Mouse (Mus musculus) cerebellum, adult 2 months (tissue): ENCODE measurements around the gene Ncbp3. TPM values are rescaled to one million over a fixed set of nuclear protein-coding genes. Genes with fewer than 3 reads are reported as not detected.

Source experiments
- DNase-seq, 2 experiments: peaks; one replicate each; pipeline ENCODE4 v3.0.0; 2021
- H3K27ac ChIP-seq: fragments of 200-500 bp; 2 replicates; pipeline ENCODE4 v1.5.1; 2012; ENCODE audit warnings: low read length, control low read depth, inconsistent platforms; ENCODE audit not compliant: insufficient read depth
- H3K27me3 ChIP-seq: fragments of 200-500 bp; 2 replicates; pipeline ENCODE4 v1.6.1; 2012; ENCODE audit warnings: inconsistent platforms, mild to moderate bottlenecking, low read length, moderate library complexity; ENCODE audit not compliant: control insufficient read depth, insufficient read depth
- H3K4me1 ChIP-seq: fragments of 200-500 bp; 2 replicates; pipeline ENCODE4 v1.6.1; 2011; ENCODE audit warnings: low read length; ENCODE audit not compliant: control insufficient read depth, insufficient read depth
- H3K4me3 ChIP-seq: fragments of 200-500 bp; replicated peaks from 2 replicates; pipeline ENCODE3; 2011; ENCODE audit warnings: mild to moderate bottlenecking, low read depth, low read length, control low read depth; ENCODE audit not compliant: insufficient read depth
- CTCF ChIP-seq: fragments of 200-500 bp; IDR thresholded peaks from 2 replicates; pipeline ENCODE4 v1.5.1; 2011; ENCODE audit warnings: low read depth, mild to moderate bottlenecking, control low read depth, low read length, moderate library complexity, borderline replicate concordance; ENCODE audit not compliant: insufficient read depth
- POLR2A ChIP-seq: fragments of 200-500 bp; IDR thresholded peaks from 2 replicates; pipeline ENCODE4 v1.6.1; 2011; ENCODE audit warnings: low read length, control low read depth, borderline replicate concordance; ENCODE audit not compliant: insufficient read depth
- WGBS: fragments of 180-500 bp; shearing (Covaris S2); methylation state at CpG from one replicate; pipeline ENCODE4 v1.1.7; 2018; 5-methylcytosine and 5-hydroxymethylcytosine counted together
- polyA plus RNA-seq: library from polyadenylated mRNA; depleted of rRNA; stranded (reverse); fragments of >200 nt; gene quantifications from 2 replicates; pipeline ENCODE4 v1.2.3, GENCODE M21; 2012; rRNA removed

Ncbp3 gene
- polyA plus RNA-seq = 6.4 and 6.5 TPM in 2 replicates

DNA sequence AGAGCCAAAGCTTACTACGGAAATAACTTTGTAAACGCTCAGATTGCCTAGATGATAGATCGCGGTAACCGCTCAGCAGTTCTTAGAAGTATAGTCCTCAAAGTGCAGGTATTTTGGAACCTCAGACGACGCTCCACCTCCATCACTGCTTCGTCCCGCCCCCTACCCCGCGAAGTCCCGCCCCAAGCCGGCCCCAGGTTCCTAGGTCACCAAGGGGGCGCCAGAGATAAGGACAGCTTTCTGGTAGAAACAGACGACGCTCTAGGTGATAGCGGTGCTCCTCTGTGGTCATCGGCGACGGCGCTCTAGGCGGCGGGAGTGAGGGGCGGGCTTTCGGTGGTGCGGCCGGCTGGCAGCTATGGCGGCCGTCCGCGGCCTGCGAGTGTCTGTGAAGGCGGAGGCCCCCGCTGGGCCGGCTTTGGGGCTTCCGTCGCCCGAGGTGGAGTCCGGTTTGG, at the start of gene Ncbp3:
Gene Ncbp3, plus strand, starts transcription at position 242 of the 455 bp plus-strand sequence.
- H3K4me3 ChIP-seq = peak within 1 kb of the TSS; percentile 98
- WGBS = 2% methylated on average over 39 of the region's 39 CpGs
- TF ChIP-seq POLR2A (peak; percentile 70; the same call in 1 of the 2 replicates), CTCF (peak; percentile 72)
- H3K27ac ChIP-seq = peak within 1 kb of the TSS; percentile 83
- H3K27me3 ChIP-seq = no peaks in the 10 kb centered on the region
- no peaks in the 10 kb centered on the region for H3K4me1 ChIP-seq
- DNase-seq = peak; percentile 96 to 97

- Histone ChIP-seq H3K4me3 (no peak within 1 kb of the TSS), H3K4me1 (no peaks in the 10 kb centered on the region), H3K27ac (no peak within 1 kb of the TSS), H3K27me3 (no peaks in the 10 kb centered on the region)
- WGBS = 46% methylated on average over 8 of the region's 8 CpGs
- no peak for DNase-seq
- TF ChIP-seq CTCF (no peak), POLR2A (no peak)
Measured at GRCm38 (mm10) chr11:72998771-72999170, 48.8 kb upstream of the Ncbp3 start, which contains the start of gene P2rx1. Gene P2rx1 (plus strand): TSS chr11:72999103.

GRCm38 (mm10) chr11:73001029-73001428, 46.6 kb upstream of the Ncbp3 start:
- DNase-seq = peak; percentile 58 to 64
- H3K27me3 ChIP-seq = no peaks in the 10 kb centered on the region
- no peak overlapping the region for H3K27ac ChIP-seq
- H3K4me1 ChIP-seq = no peaks in the 10 kb centered on the region
- no peak overlapping the region for H3K4me3 ChIP-seq
- 17% methylated on average over 6 of the region's 6 CpGs for WGBS
- TF ChIP-seq POLR2A = no peak
- TF ChIP-seq CTCF = peak; percentile 87

GRCm38 (mm10) chr11:73006377-73006776, 41.2 kb upstream of the Ncbp3 start:
- H3K27ac ChIP-seq = no peak overlapping the region
- peak; percentile 78 to 79 for DNase-seq
- WGBS = 2% methylated on average over 2 of the region's 2 CpGs

GRCm38 (mm10) chr11:73007113-73007512, 40.5 kb upstream of the Ncbp3 start:
- no peak overlapping the region for H3K4me3 ChIP-seq
- no peak for TF ChIP-seq POLR2A
- H3K27me3 ChIP-seq = no peaks in the 10 kb centered on the region
- WGBS = 40% methylated on average over 3 of the region's 3 CpGs
- peaks cover 16% of the 10 kb centered on the region for H3K4me1 ChIP-seq
- no peak for DNase-seq
- no peak overlapping the region for H3K27ac ChIP-seq

More at GRCm38 (mm10) chr11:73006377-73006776, 41.2 kb upstream of the Ncbp3 start:
- H3K4me3 ChIP-seq = no peak overlapping the region
- peaks cover 16% of the 10 kb centered on the region for H3K4me1 ChIP-seq
- no peaks in the 10 kb centered on the region for H3K27me3 ChIP-seq
- no peak for TF ChIP-seq POLR2A
- TF ChIP-seq CTCF = peak; percentile 96

DNA sequence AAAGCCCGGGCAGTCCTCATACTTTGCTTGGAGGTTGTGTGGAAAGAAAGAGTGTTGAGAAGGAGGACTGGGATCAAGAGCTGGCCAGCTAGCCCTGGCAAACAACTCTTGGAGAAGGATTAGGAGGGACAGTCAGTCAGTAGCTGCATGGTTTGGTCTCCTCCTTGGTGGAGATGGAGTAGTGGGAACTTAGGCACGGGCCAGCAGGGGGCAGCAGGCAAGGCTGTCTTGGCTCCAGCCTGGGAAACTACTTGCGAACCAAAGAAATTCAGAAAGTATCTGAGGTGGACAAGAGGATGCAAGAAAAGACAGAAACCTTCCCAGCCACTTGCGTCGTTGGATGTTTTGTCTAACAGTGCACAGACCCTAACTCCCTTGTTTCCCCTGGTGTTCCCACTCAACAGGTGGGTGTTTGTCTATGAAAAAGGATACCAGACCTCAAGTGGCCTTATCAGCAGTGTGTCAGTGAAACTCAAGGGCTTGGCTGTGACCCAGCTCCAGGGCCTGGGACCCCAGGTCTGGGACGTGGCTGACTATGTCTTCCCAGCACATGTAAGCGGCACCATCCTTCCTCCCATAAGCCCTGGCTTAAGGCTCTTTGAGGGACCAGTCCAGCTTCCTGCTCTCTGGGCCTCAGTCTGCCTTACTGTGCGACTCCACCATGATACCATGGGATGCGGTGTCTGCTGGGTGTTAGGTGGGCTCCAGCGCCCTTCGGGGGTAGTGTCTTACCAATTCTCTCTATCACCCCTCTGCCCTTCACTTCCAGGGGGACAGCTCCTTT, 39.7 kb upstream of the Ncbp3 start:
- peak in 1 of 2 experiments; percentile 56 for DNase-seq
- WGBS = 71% methylated on average over 11 of the region's 11 CpGs
- no peak overlapping the region for H3K27ac ChIP-seq
- peaks cover 16% of the 10 kb centered on the region for H3K4me1 ChIP-seq
- H3K4me3 ChIP-seq = no peak overlapping the region
- TF ChIP-seq CTCF (peak; percentile 64), POLR2A (no peak)
- H3K27me3 ChIP-seq = no peaks in the 10 kb centered on the region

- no peak overlapping the region for H3K27ac ChIP-seq
- H3K27me3 ChIP-seq = no peaks in the 10 kb centered on the region
- no peak for TF ChIP-seq POLR2A
- no peak for TF ChIP-seq CTCF
- peak in 1 of 2 experiments; percentile 21 for DNase-seq
- no peak overlapping the region for H3K4me3 ChIP-seq
- H3K4me1 ChIP-seq = peaks cover 16% of the 10 kb centered on the region
- WGBS = 48% methylated on average over 2 of the region's 2 CpGs
Measured at GRCm38 (mm10) chr11:73008826-73009225, 38.8 kb upstream of the Ncbp3 start.

DNA sequence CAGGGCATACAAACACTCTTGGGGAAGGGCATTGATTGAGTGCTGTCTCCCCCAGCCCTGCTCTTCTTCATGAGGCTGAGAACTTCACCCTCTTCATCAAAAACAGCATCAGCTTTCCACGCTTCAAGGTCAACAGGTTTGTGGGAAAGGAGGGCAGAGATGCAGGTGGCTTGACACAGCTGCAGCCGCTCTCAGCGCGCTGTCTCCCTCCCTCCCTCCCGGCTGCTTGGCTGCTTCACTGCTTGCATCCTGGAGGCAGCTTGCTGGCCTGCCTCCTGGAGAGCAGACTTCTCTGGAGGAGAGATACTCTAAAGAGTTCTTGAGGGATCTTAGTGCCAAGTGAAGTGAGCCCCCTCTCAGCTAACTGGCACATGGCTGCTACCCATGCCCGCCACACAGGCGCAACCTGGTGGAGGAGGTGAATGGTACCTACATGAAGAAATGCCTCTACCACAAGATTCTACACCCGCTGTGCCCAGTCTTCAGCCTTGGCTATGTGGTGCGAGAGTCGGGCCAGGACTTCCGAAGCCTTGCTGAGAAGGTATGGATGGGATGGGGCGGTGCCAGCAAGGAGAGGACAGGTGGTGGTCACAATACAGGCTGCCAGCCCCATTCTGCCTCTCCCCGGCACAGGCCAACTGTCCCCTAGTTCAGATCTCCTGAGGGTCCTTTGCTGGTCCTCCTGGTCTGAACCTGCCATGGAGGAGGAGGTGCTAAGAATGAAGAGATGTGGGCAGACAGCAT, 37.9 kb upstream of the Ncbp3 start:
- Histone ChIP-seq H3K27me3 (no peaks in the 10 kb centered on the region), H3K4me1 (peaks cover 19% of the 10 kb centered on the region), H3K4me3 (no peak overlapping the region), H3K27ac (no peak overlapping the region)
- peak; percentile 81 to 85 for DNase-seq
- WGBS = 9% methylated on average over 13 of the region's 13 CpGs
- TF ChIP-seq CTCF = no peak
- TF ChIP-seq POLR2A = no peak
